In genomic region chr7:60728108-60728721, GRCm38 (mm10) we compare ENCODE assay signal across 8 mouse cellular contexts.
DNase-seq lines count a peak whose midpoint lies in the region; ATAC-seq and TF ChIP-seq lines count a peak whose summit lies in the region.
"Not testable (repeated sequence)": the region's sequence is repeated elsewhere in the genome, so short reads cannot be mapped to it uniquely, and the experiment has no call there.

No protein-coding gene starts in this region.

- DNase-seq in A20 (ENCODE audit: low read depth, low spot score) = peak; percentile 1
- DNase-seq in c-Kit-negative CD71-positive TER-119-positive erythroid progenitor cells, embryonic 14.5 days (ENCODE audit: low read depth, low spot score) = peak; percentile 0
- peak; percentile 50 for DNase-seq in embryonic facial prominence, embryonic 10.5 days (ENCODE audit: low spot score)
- DNase-seq in gastrocnemius, adult 2 months; liver, embryonic 11.5 days (ENCODE audit: low spot score): not testable (repeated sequence)
- peak; percentile 15 for DNase-seq in kidney, adult 18-20 months

- H3K4me1 ChIP-seq in embryonic facial prominence, embryonic 10.5 days; liver, embryonic 11.5 days (replicated peaks; ENCODE audit: control insufficient read depth, insufficient read depth, low read length); midbrain, embryonic 12.5 days; stomach, embryonic 14.5 days (ENCODE audit: control insufficient read depth, insufficient read depth, low read length): not testable (repeated sequence)

- H3K4me3 ChIP-seq in embryonic facial prominence, embryonic 10.5 days; gastrocnemius, adult 2 months; liver, embryonic 11.5 days (ENCODE audit: low read depth, low read length); midbrain, embryonic 12.5 days; stomach, embryonic 14.5 days (ENCODE audit: low read depth, low read length): not testable (repeated sequence)

- H3K27me3 ChIP-seq in embryonic facial prominence, embryonic 10.5 days (replicated peaks; ENCODE audit: low read depth, poor library complexity, severe bottlenecking); liver, embryonic 11.5 days (replicated peaks; ENCODE audit: control insufficient read depth, insufficient read depth, low read length); midbrain, embryonic 12.5 days; stomach, embryonic 14.5 days (ENCODE audit: control insufficient read depth, insufficient read depth, low read length): not testable (repeated sequence)

- H3K9ac ChIP-seq in liver, embryonic 11.5 days (ENCODE audit: low read depth, low read length); midbrain, embryonic 12.5 days (replicated peaks); stomach, embryonic 14.5 days (replicated peaks; ENCODE audit: low read depth, low read length): not testable (repeated sequence)

- TF ChIP-seq CTCF in gastrocnemius, adult 2 months (IDR thresholded peaks at IDR 0.05) = peak; percentile 38

- ATAC-seq in liver, embryonic 11.5 days (replicated peaks; ENCODE audit: low FRiP score) = 0 out of 2 replicates have a peak, but pooled peaks have one; percentile 36
- peak; percentile 68 for ATAC-seq in midbrain, embryonic 12.5 days (ENCODE audit: low FRiP score, low read depth)
- ATAC-seq in stomach, embryonic 14.5 days (ENCODE audit: insufficient number of reproducible peaks, insufficient read depth, low FRiP score, low read depth) = 0 out of 2 replicates have a peak, but pooled peaks have one; percentile 46

- intact Hi-C loops in gastrocnemius, adult 2 months (cut with DNase I) = not testable (repeated sequence)

- 16% methylated on average over 5 of the region's 5 CpGs for WGBS in embryonic facial prominence, embryonic 10.5 days
- 9% methylated on average over 5 of the region's 5 CpGs for WGBS in liver, embryonic 11.5 days
- WGBS in midbrain, embryonic 12.5 days = 18% methylated on average over 5 of the region's 5 CpGs
- WGBS in stomach, embryonic 14.5 days = 11% methylated on average over 5 of the region's 5 CpGs

- H3K27ac ChIP-seq in embryonic facial prominence, embryonic 10.5 days (replicated peaks); gastrocnemius, adult 2 months; liver, embryonic 11.5 days (ENCODE audit: low read depth, low read length); midbrain, embryonic 12.5 days (replicated peaks); stomach, embryonic 14.5 days (ENCODE audit: low read length): not testable (repeated sequence)

- not testable (repeated sequence) for H3K36me3 ChIP-seq in embryonic facial prominence, embryonic 10.5 days (replicated peaks); liver, embryonic 11.5 days (ENCODE audit: control insufficient read depth, insufficient read depth, low read length); midbrain, embryonic 12.5 days; stomach, embryonic 14.5 days (ENCODE audit: control insufficient read depth, insufficient read depth, low read length)

- not testable (repeated sequence) for H3K4me2 ChIP-seq in liver, embryonic 11.5 days; midbrain, embryonic 12.5 days (replicated peaks); stomach, embryonic 14.5 days (replicated peaks; ENCODE audit: low read depth, low read length)

- H3K9me3 ChIP-seq in embryonic facial prominence, embryonic 10.5 days; liver, embryonic 11.5 days (ENCODE audit: control insufficient read depth, low read length); midbrain, embryonic 12.5 days; stomach, embryonic 14.5 days (ENCODE audit: control insufficient read depth, low read depth, low read length): not testable (repeated sequence)
